Mouse (Mus musculus) hindbrain, embryonic 13.5 days (tissue): ENCODE measurements around the gene Cd5. TPM values are rescaled to one million over a fixed set of nuclear protein-coding genes. Genes with fewer than 3 reads are reported as not detected.

Experiments
- ATAC-seq: fragments of 200-750 bp; cut with Nextera tagmentation; 2 replicates; pipeline ENCODE4 v1.8.0; 2017; ENCODE audit warnings: moderate TSS enrichment; ENCODE audit not compliant: low FRiP score
- H3K27ac ChIP-seq: fragments of 300-500 bp; sonication (generic); 2 replicates; pipeline ENCODE4 v1.5.1; 2015; ENCODE audit warnings: inconsistent platforms, mild to moderate bottlenecking, moderate library complexity
- H3K27me3 ChIP-seq: fragments of 300-500 bp; sonication (generic); 2 replicates; pipeline ENCODE4 v1.6.1; 2015; ENCODE audit warnings: mild to moderate bottlenecking, inconsistent platforms
- H3K36me3 ChIP-seq: fragments of 300-500 bp; sonication (generic); 2 replicates; pipeline ENCODE4 v1.6.1; 2015; ENCODE audit warnings: mild to moderate bottlenecking, inconsistent platforms
- H3K4me1 ChIP-seq: fragments of 300-500 bp; sonication (generic); replicated peaks from 2 replicates; pipeline ENCODE4 v1.6.1; 2015; ENCODE audit warnings: inconsistent platforms
- H3K4me2 ChIP-seq: fragments of 300-500 bp; sonication (generic); 2 replicates; pipeline ENCODE4 v1.6.1; 2015; ENCODE audit warnings: inconsistent platforms, mild to moderate bottlenecking, moderate library complexity
- H3K4me3 ChIP-seq: fragments of 300-500 bp; sonication (generic); 2 replicates; pipeline ENCODE4 v1.5.1; 2015; ENCODE audit warnings: mild to moderate bottlenecking, inconsistent platforms
- H3K9ac ChIP-seq: fragments of 300-500 bp; sonication (generic); 2 replicates; pipeline ENCODE4 v1.6.1; 2015; ENCODE audit warnings: mild to moderate bottlenecking, inconsistent platforms
- H3K9me3 ChIP-seq: fragments of 300-500 bp; sonication (generic); 2 replicates; pipeline ENCODE4 v1.6.1; 2016; ENCODE audit warnings: inconsistent platforms
- WGBS: fragments of 180-500 bp; shearing (Covaris S2); methylation state at CpG from one replicate; pipeline ENCODE4 v1.1.7; 2015; 5-methylcytosine and 5-hydroxymethylcytosine counted together
- polyA plus RNA-seq: library from polyadenylated mRNA; unstranded; fragments of >200 nt; fragmentation: Nextera tagmentation; extraction: Ambion mirVana; gene quantifications from 2 replicates; pipeline ENCODE4 v1.2.1, GENCODE M21; 2015

Gene Cd5
- polyA plus RNA-seq, 1 experiment from 2014 or later, result 0.35 TPM

GRCm38 (mm10) chr19:10735861-10736260 lies 2.9 kb downstream of the Cd5 start:
- Histone ChIP-seq H3K4me1 (no peaks in the 10 kb centered on the region), H3K27ac (no peak overlapping the region), H3K36me3 (no peaks in the 10 kb centered on the region), H3K27me3 (no peaks in the 10 kb centered on the region), H3K9ac (no peak overlapping the region; the same call in 1 of the 2 replicates), H3K4me3 (no peak overlapping the region), H3K9me3 (no peaks in the 10 kb centered on the region), H3K4me2 (no peak overlapping the region)
- WGBS, result 93% methylated on average over 7 of the region's 7 CpGs
- no peak for ATAC-seq

GRCm38 (mm10) chr19:10735061-10735460 lies 3.7 kb downstream of the Cd5 start:
- Histone ChIP-seq H3K4me3 (no peak overlapping the region), H3K27ac (no peak overlapping the region), H3K9ac (no peak overlapping the region), H3K36me3 (no peaks in the 10 kb centered on the region), H3K27me3 (no peaks in the 10 kb centered on the region), H3K4me1 (0 out of 2 replicates have a peak, but pooled peaks cover 1% of the 10 kb centered on the region), H3K9me3 (no peaks in the 10 kb centered on the region), H3K4me2 (no peak overlapping the region)
- ATAC-seq, result no peak
- 87% methylated on average over 3 of the region's 3 CpGs for WGBS

DNA sequence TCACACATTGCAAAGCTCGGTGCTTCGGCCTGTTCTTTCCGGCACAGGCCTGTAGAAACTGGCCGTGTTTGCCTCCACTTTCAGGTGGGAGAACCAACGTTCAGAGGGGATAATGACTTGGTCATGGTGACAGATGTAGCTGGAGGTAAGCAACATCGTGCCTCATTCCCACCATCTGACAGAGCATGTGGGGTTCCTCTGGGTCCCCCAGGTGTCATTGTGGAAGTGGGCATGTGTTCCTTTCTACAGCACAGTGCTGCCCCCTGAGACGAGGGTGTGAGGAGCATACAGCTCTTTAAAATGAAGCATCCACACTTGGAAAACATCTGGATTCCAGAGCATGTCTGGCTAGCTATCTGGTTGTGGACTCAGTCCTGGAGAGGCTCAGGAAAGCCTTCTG lies 4.2 kb downstream of the Cd5 start:
- 84% methylated on average over 7 of the region's 7 CpGs for WGBS
- Histone ChIP-seq H3K36me3 (no peaks in the 10 kb centered on the region), H3K4me2 (no peak overlapping the region), H3K4me3 (no peak overlapping the region), H3K27ac (no peak overlapping the region), H3K4me1 (0 out of 2 replicates have a peak, but pooled peaks cover 2% of the 10 kb centered on the region), H3K9ac (no peak overlapping the region), H3K9me3 (no peaks in the 10 kb centered on the region), H3K27me3 (no peaks in the 10 kb centered on the region)
- ATAC-seq, result no peak

DNA sequence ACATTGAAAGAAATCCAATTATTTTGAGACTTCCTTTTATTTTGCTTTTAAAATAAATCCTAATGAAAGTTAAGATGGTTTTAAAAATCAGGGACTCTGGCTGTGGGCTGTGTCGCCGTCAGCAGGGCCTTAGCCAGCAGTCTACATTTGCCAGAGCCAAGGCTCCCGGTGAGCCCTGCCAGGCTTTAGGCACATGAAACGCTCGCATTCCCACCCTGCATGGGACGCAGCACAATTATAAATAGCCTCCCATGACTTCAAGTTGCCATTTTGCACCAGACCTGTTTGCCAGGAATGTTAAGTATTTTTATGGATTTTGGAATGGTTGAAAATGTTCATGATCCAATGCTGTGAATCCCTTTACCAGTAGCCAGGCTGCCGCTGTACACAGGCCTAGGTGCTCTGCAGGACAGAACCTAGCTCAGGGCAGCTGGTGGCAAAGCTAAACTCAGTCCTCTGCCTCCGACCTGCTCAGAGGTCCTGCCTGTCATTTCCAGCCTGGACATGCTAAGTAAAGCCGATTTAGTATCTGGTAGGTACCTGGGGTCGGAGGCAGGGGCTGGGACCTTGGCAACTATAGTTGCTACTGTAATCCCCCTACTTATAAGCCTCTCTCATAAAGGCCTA lies 5.2 kb downstream of the Cd5 start:
- Histone ChIP-seq H3K4me3 (no peak overlapping the region), H3K9ac (no peak overlapping the region), H3K9me3 (no peaks in the 10 kb centered on the region), H3K36me3 (no peaks in the 10 kb centered on the region), H3K27me3 (no peaks in the 10 kb centered on the region), H3K27ac (no peak overlapping the region), H3K4me1 (0 out of 2 replicates have a peak, but pooled peaks cover 2% of the 10 kb centered on the region), H3K4me2 (no peak overlapping the region)
- WGBS, result 86% methylated on average over 10 of the region's 10 CpGs
- ATAC-seq, result no peak

DNA sequence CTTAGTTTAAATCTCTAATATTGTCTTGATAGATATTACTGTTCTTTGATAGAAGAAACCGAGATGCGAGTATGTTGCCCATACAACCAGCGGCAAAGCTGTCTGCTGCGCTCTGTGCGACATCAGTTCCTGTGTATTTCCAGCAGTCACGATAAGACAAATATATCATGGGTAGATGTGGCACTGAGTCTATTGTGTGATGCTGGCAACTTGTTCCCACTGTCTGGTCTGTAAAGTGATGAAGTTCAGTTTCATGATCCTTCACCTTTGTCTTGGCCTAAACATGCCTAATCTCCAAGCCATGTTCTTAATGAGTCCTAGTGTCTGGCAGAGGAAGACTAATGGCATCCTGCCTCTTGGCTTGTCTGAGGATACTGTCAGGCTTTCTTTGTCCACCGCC lies 6.1 kb downstream of the Cd5 start:
- Histone ChIP-seq H3K4me1 (0 out of 2 replicates have a peak, but pooled peaks cover 2% of the 10 kb centered on the region), H3K27me3 (no peaks in the 10 kb centered on the region), H3K4me2 (no peak overlapping the region), H3K4me3 (no peak overlapping the region), H3K27ac (no peak overlapping the region), H3K9ac (no peak overlapping the region), H3K9me3 (no peaks in the 10 kb centered on the region), H3K36me3 (no peaks in the 10 kb centered on the region)
- WGBS, result 94% methylated on average over 7 of the region's 7 CpGs
- ATAC-seq, result no peak

- Histone ChIP-seq H3K27me3 (no peaks in the 10 kb centered on the region), H3K4me3 (no peak overlapping the region), H3K36me3 (no peaks in the 10 kb centered on the region), H3K9ac (no peak overlapping the region), H3K27ac (no peak overlapping the region), H3K9me3 (no peaks in the 10 kb centered on the region), H3K4me2 (no peak overlapping the region), H3K4me1 (0 out of 2 replicates have a peak, but pooled peaks cover 2% of the 10 kb centered on the region)
- 92% methylated on average over 7 of the region's 7 CpGs for WGBS
- no peak for ATAC-seq
Observed at GRCm38 (mm10) chr19:10731975-10732374, 6.8 kb downstream of the Cd5 start.

GRCm38 (mm10) chr19:10730469-10730868 lies 8.3 kb downstream of the Cd5 start:
- no peak for ATAC-seq

GRCm38 (mm10) chr19:10729889-10730288 lies 8.9 kb downstream of the Cd5 start:
- Histone ChIP-seq H3K27ac (no peak overlapping the region), H3K4me3 (no peak overlapping the region), H3K9me3 (no peaks in the 10 kb centered on the region), H3K36me3 (no peaks in the 10 kb centered on the region), H3K4me1 (0 out of 2 replicates have a peak, but pooled peaks cover 2% of the 10 kb centered on the region), H3K4me2 (no peak overlapping the region), H3K9ac (no peak overlapping the region), H3K27me3 (no peaks in the 10 kb centered on the region)
- peak; percentile 44; the same call in 1 of the 2 replicates for ATAC-seq
- WGBS, result 89% methylated on average over 10 of the region's 10 CpGs

More at GRCm38 (mm10) chr19:10730469-10730868, 8.3 kb downstream of the Cd5 start:
- H3K4me2 ChIP-seq, result no peak overlapping the region
- no peak overlapping the region; the same call in 1 of the 2 replicates for H3K9ac ChIP-seq
- no peaks in the 10 kb centered on the region for H3K9me3 ChIP-seq
- no peak overlapping the region for H3K4me3 ChIP-seq
- peak overlapping the region; percentile 23; the same call in 1 of the 2 replicates for H3K27ac ChIP-seq
- 0 out of 2 replicates have a peak, but pooled peaks cover 2% of the 10 kb centered on the region for H3K4me1 ChIP-seq
- H3K36me3 ChIP-seq, result no peaks in the 10 kb centered on the region
- H3K27me3 ChIP-seq, result no peaks in the 10 kb centered on the region
- WGBS, result 71% methylated on average over 5 of the region's 5 CpGs

DNA sequence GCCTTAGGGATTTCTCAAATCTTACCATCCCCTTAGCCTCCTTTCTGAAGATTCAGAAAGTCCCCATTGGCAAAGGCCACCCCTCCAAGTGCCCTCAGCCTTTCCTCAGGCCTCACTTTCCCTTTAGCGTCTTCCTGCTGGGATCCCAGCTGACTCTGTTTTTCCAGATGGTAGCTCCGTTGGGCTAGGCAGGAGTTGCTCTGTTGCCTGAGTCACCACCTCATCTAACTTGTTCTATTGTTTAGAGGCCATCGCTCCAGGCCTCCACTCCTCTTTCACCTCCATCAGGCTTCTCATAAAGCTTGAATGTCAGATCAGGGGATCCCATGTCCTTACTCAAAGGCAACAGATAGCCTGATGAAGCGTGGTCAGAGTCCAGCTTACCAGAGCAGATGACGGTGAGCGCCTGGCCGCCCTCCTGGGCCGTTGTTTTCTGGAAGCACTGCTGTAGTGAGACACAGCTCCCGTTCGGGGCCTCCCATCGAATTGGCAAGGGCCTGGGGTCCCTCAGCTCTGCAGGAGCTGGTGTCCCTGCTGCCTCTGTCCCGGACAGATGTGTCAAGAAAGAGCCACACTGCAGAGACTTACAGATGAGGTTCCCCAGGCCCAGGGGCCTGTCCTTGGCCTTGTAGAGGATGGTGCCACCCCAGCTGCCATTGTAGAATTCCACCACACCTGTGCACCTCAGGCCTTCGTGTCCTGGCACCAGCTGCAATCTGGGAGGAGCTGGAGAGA lies 14.0 kb downstream of the Cd5 start:
- no peaks in the 10 kb centered on the region for H3K27me3 ChIP-seq
- H3K4me2 ChIP-seq, result no peak overlapping the region
- ATAC-seq, result no peak
- no peak overlapping the region for H3K9ac ChIP-seq
- H3K9me3 ChIP-seq, result no peaks in the 10 kb centered on the region
- H3K4me1 ChIP-seq, result peaks cover 32% of the 10 kb centered on the region
- no peak overlapping the region for H3K4me3 ChIP-seq
- WGBS, result 80% methylated on average over 13 of the region's 13 CpGs
- no peaks in the 10 kb centered on the region for H3K36me3 ChIP-seq
- H3K27ac ChIP-seq, result no peak overlapping the region

GRCm38 (mm10) chr19:10723649-10724048 lies 15.2 kb downstream of the Cd5 start:
- Histone ChIP-seq H3K4me3 (no peak overlapping the region), H3K36me3 (no peaks in the 10 kb centered on the region), H3K9me3 (no peaks in the 10 kb centered on the region), H3K4me1 (peaks cover 38% of the 10 kb centered on the region), H3K27ac (no peak overlapping the region), H3K27me3 (no peaks in the 10 kb centered on the region), H3K4me2 (no peak overlapping the region), H3K9ac (no peak overlapping the region)
- WGBS, result 40% methylated on average over 5 of the region's 5 CpGs
- ATAC-seq, result no peak

DNA sequence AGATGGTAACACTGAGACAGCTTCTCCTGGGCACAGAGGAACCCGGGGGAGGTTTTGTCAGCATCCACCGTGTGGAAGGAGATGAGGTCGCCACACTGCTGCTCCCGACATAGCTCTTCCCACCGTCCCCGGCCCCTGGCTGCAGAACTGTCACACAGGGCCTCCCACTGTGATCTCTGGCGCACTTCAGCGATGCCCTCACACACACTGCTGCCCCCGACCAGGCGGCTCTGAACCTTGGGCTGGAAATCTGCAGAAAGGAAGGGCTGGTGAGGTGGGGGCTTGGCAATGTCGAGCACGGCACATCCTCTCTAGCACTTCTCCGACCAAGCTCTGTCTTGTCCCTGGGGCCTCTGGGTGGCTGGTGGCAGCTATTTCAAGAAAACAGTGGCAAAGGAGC lies 15.7 kb downstream of the Cd5 start:
- Histone ChIP-seq H3K4me1 (peaks cover 40% of the 10 kb centered on the region), H3K9me3 (no peaks in the 10 kb centered on the region), H3K36me3 (no peaks in the 10 kb centered on the region), H3K4me3 (no peak overlapping the region), H3K4me2 (no peak overlapping the region), H3K27ac (no peak overlapping the region), H3K9ac (no peak overlapping the region), H3K27me3 (no peaks in the 10 kb centered on the region)
- ATAC-seq, result no peak
- WGBS, result 13% methylated on average over 13 of the region's 13 CpGs

DNA sequence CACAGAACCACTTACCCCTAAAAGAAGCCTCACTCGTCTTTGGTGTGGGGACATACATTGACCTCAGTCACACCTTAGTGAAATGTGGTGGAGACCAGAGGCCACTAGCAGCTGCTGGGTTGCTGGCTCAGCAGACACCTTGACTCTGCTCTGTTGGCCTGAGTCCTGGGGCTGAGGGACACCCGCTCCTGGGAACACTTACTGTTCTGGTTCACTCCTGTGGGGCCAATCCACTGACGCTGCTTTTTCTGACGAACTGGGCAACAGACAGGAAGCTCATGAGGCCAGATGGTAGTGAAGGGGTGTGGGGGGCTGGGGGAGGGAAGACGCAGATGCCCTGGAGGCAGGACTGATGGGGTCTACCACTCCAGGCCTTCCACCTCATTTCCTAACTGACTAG lies 17.7 kb downstream of the Cd5 start:
- peaks cover 41% of the 10 kb centered on the region for H3K4me1 ChIP-seq
- H3K9me3 ChIP-seq, result no peaks in the 10 kb centered on the region
- WGBS, result 44% methylated on average over 5 of the region's 5 CpGs
- H3K4me2 ChIP-seq, result no peak overlapping the region
- ATAC-seq, result no peak
- no peaks in the 10 kb centered on the region for H3K27me3 ChIP-seq
- H3K9ac ChIP-seq, result no peak overlapping the region
- no peaks in the 10 kb centered on the region for H3K36me3 ChIP-seq
- H3K4me3 ChIP-seq, result no peak overlapping the region
- no peak overlapping the region; the same call in 1 of the 2 replicates for H3K27ac ChIP-seq
